In the genomic region with DNA sequence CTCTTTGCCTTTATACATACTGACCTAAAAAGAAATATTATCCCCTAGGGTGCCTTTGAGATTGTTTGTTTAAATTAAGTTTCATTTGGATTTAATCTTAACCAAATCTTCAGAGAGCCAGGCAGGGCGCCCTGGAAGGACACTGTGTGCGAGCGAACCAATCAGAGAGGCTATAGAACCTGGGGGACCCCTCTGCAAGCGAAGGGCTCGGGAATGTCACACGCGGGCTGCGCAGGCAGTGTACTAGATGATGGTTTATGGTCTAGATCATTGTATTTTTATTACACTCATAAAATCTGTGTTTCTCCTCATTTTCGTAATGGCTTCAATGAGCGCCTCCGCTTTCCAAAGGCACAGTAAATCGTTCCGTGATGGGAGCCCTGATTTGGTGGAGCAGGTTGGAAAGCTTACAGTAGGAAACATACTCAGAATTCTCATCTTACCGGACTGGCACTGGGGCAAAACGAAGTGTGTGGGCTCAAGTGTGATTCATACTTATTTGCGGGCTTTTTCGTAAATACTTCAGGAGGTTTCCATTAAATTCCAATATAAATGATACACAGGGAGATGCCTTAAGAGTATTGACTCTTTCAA, we compare ENCODE assay signal across 15 mouse cellular contexts.
A peak's percentile ranks its signal among the peaks of the same experiment; 100 is the strongest.
DNase-seq lines count a peak whose midpoint lies in the region; ATAC-seq lines count a peak whose summit lies in the region.
"Had no signal": no experiment of that assay in that cellular context is flagged by ENCODE, and none has a peak within 500 bp of the region (broad histone marks: within the 10 kb centered on the region; RNA-seq: fewer than 3 reads in every experiment).

No protein-coding gene starts in this region.

- H3K4me2 ChIP-seq in kidney, embryonic 14.5 days (replicated peaks; ENCODE audit: low read depth, low read length) = no peak overlapping the region
- H3K4me2 ChIP-seq in midbrain, embryonic 13.5 days (replicated peaks) = no peak overlapping the region
- peak overlapping the region; percentile 29; the same call in 1 of the 2 replicates for H3K4me2 ChIP-seq in limb, embryonic 15.5 days
- peak overlapping the region; percentile 38 for H3K4me2 ChIP-seq in neural tube, embryonic 15.5 days
- H3K4me2 ChIP-seq: heart, embryonic 13.5 days had no signal

- peak; percentile 63; the same call in 1 of the 2 replicates for ATAC-seq in kidney, embryonic 14.5 days (ENCODE audit: low FRiP score, low TSS enrichment)
- no peak for ATAC-seq in midbrain, embryonic 13.5 days
- no peak for ATAC-seq in limb, embryonic 15.5 days (ENCODE audit: insufficient number of reproducible peaks, low FRiP score, low TSS enrichment, low read depth)
- ATAC-seq in neural tube, embryonic 15.5 days (ENCODE audit: low FRiP score) = peak; percentile 93
- ATAC-seq: liver, postnatal 0 days had no signal

- H3K4me3 ChIP-seq in kidney, embryonic 14.5 days (ENCODE audit: low read length) = no peak overlapping the region
- H3K4me3 ChIP-seq in midbrain, embryonic 13.5 days (replicated peaks) = no peak overlapping the region
- H3K4me3 ChIP-seq in midbrain, embryonic 10.5 days = no peak overlapping the region
- no peak overlapping the region for H3K4me3 ChIP-seq in limb, embryonic 15.5 days
- no peak overlapping the region for H3K4me3 ChIP-seq in neural tube, embryonic 15.5 days (replicated peaks)
- no peak overlapping the region for H3K4me3 ChIP-seq in heart, embryonic 10.5 days
- H3K4me3 ChIP-seq: heart, embryonic 13.5 days had no signal

- H3K36me3 ChIP-seq in kidney, embryonic 14.5 days (ENCODE audit: control insufficient read depth, insufficient read depth, low read length) = no peaks in the 10 kb centered on the region
- H3K36me3 ChIP-seq in midbrain, embryonic 13.5 days = peaks cover 51% of the 10 kb centered on the region
- H3K36me3 ChIP-seq in midbrain, embryonic 10.5 days = peaks cover 100% of the 10 kb centered on the region
- H3K36me3 ChIP-seq in limb, embryonic 15.5 days = no peaks in the 10 kb centered on the region
- no peaks in the 10 kb centered on the region for H3K36me3 ChIP-seq in neural tube, embryonic 15.5 days
- H3K36me3 ChIP-seq in heart, embryonic 10.5 days = no peaks in the 10 kb centered on the region
- H3K36me3 ChIP-seq: heart, embryonic 13.5 days had no signal

- H3K27me3 ChIP-seq in kidney, embryonic 14.5 days (ENCODE audit: control insufficient read depth, insufficient read depth, low read length) = no peaks in the 10 kb centered on the region
- no peaks in the 10 kb centered on the region for H3K27me3 ChIP-seq in midbrain, embryonic 13.5 days
- no peaks in the 10 kb centered on the region for H3K27me3 ChIP-seq in midbrain, embryonic 10.5 days (ENCODE audit: low read depth, poor library complexity, severe bottlenecking)
- 0 out of 2 replicates have a peak, but pooled peaks cover 9% of the 10 kb centered on the region for H3K27me3 ChIP-seq in limb, embryonic 15.5 days
- no peaks in the 10 kb centered on the region for H3K27me3 ChIP-seq in neural tube, embryonic 15.5 days (replicated peaks)
- H3K27me3 ChIP-seq in heart, embryonic 10.5 days (ENCODE audit: insufficient read depth, poor library complexity, severe bottlenecking) = 0 out of 2 replicates have a peak, but pooled peaks cover 6% of the 10 kb centered on the region

- H3K9me3 ChIP-seq in kidney, embryonic 14.5 days (ENCODE audit: control insufficient read depth, low read length) = no peaks in the 10 kb centered on the region
- no peaks in the 10 kb centered on the region for H3K9me3 ChIP-seq in midbrain, embryonic 13.5 days
- H3K9me3 ChIP-seq in midbrain, embryonic 10.5 days (replicated peaks) = no peaks in the 10 kb centered on the region
- no peaks in the 10 kb centered on the region for H3K9me3 ChIP-seq in limb, embryonic 15.5 days
- H3K9me3 ChIP-seq in neural tube, embryonic 15.5 days (replicated peaks) = no peaks in the 10 kb centered on the region
- no peaks in the 10 kb centered on the region for H3K9me3 ChIP-seq in heart, embryonic 10.5 days
- H3K9me3 ChIP-seq: heart, embryonic 13.5 days had no signal

- no peak overlapping the region for H3K9ac ChIP-seq in kidney, embryonic 14.5 days (ENCODE audit: low read depth, low read length)
- H3K9ac ChIP-seq in midbrain, embryonic 13.5 days (replicated peaks) = no peak overlapping the region
- no peak overlapping the region for H3K9ac ChIP-seq in limb, embryonic 15.5 days
- no peak overlapping the region for H3K9ac ChIP-seq in neural tube, embryonic 15.5 days (replicated peaks)
- H3K9ac ChIP-seq: heart, embryonic 13.5 days; liver, postnatal 0 days had no signal

- no peaks in the 10 kb centered on the region for H3K4me1 ChIP-seq in kidney, embryonic 14.5 days (ENCODE audit: control insufficient read depth, insufficient read depth, low read length)
- peaks cover 40% of the 10 kb centered on the region for H3K4me1 ChIP-seq in midbrain, embryonic 13.5 days (replicated peaks)
- peaks cover 31% of the 10 kb centered on the region for H3K4me1 ChIP-seq in midbrain, embryonic 10.5 days
- H3K4me1 ChIP-seq in limb, embryonic 15.5 days = peaks cover 5% of the 10 kb centered on the region
- peaks cover 33% of the 10 kb centered on the region for H3K4me1 ChIP-seq in neural tube, embryonic 15.5 days
- peaks cover 5% of the 10 kb centered on the region; the same call in 1 of the 2 replicates for H3K4me1 ChIP-seq in heart, embryonic 10.5 days

- WGBS in kidney, embryonic 14.5 days = 38% methylated on average over 17 of the region's 17 CpGs
- 87% methylated on average over 17 of the region's 17 CpGs for WGBS in midbrain, embryonic 13.5 days
- 91% methylated on average over 17 of the region's 17 CpGs for WGBS in midbrain, embryonic 10.5 days
- 26% methylated on average over 17 of the region's 17 CpGs for WGBS in limb, embryonic 15.5 days
- WGBS in neural tube, embryonic 15.5 days = 25% methylated on average over 17 of the region's 17 CpGs
- WGBS in heart, embryonic 10.5 days = 85% methylated on average over 17 of the region's 17 CpGs

- no peak overlapping the region for H3K27ac ChIP-seq in kidney, embryonic 14.5 days (ENCODE audit: low read depth, low read length)
- H3K27ac ChIP-seq in midbrain, embryonic 13.5 days = peak overlapping the region; percentile 48; the same call in 1 of the 2 replicates
- H3K27ac ChIP-seq in midbrain, embryonic 10.5 days (replicated peaks) = no peak overlapping the region
- no peak overlapping the region for H3K27ac ChIP-seq in limb, embryonic 15.5 days
- H3K27ac ChIP-seq in neural tube, embryonic 15.5 days (replicated peaks) = peak overlapping the region; percentile 69
- H3K27ac ChIP-seq in heart, embryonic 10.5 days = no peak overlapping the region
- H3K27ac ChIP-seq: heart, embryonic 13.5 days had no signal

- no peak for DNase-seq in kidney, postnatal 25 days
- no peak for DNase-seq in midbrain, embryonic 10.5 days (ENCODE audit: low spot score)
- no peak for DNase-seq in heart, embryonic 10.5 days (ENCODE audit: low spot score)
- DNase-seq: adrenal gland, adult 2 months; cerebellum, adult 2 months; cerebellum, postnatal 36 days; liver, postnatal 0 days; lung, postnatal 10 days; right cerebral cortex, postnatal 4 days; thymus, postnatal 14 days had no signal

Comparison
In these comparisons a context has a peak if more than half of its experiments do, and no peak if none do; other contexts are left out.
1. H3K27ac ChIP-seq: peak in midbrain, embryonic 13.5 days (single experiment) and neural tube, embryonic 15.5 days (single experiment); none in kidney, embryonic 14.5 days (single experiment), midbrain, embryonic 10.5 days (single experiment), limb, embryonic 15.5 days (single experiment) and heart, embryonic 10.5 days (single experiment).
2. ATAC-seq: peak in kidney, embryonic 14.5 days (single experiment) and neural tube, embryonic 15.5 days (single experiment); none in midbrain, embryonic 13.5 days (single experiment) and limb, embryonic 15.5 days (single experiment).
3. H3K4me2 ChIP-seq: peak in limb, embryonic 15.5 days (single experiment) and neural tube, embryonic 15.5 days (single experiment); none in kidney, embryonic 14.5 days (single experiment) and midbrain, embryonic 13.5 days (single experiment).